Mouse (Mus musculus) neural tube, embryonic 12.5 days (tissue): ENCODE measurements around the gene Slc25a27. TPM values are rescaled to one million over a fixed set of nuclear protein-coding genes. Genes with fewer than 3 reads are reported as not detected.
A peak's percentile ranks its signal among the peaks of the same experiment; 100 is the strongest.

Source experiments
- ATAC-seq: fragments of 200-750 bp; cut with Nextera tagmentation; 2 replicates; pipeline ENCODE4 v1.8.0; 2017; ENCODE audit warnings: low read depth, mild to moderate bottlenecking, moderate TSS enrichment, moderate library complexity; ENCODE audit not compliant: low FRiP score
- H3K27ac ChIP-seq: fragments of 300-500 bp; sonication (generic); 2 replicates; pipeline ENCODE4 v1.5.1; 2016
- H3K27me3 ChIP-seq: fragments of 300-500 bp; sonication (generic); replicated peaks from 2 replicates; pipeline ENCODE4 v1.6.1; 2016; ENCODE audit warnings: mild to moderate bottlenecking
- H3K36me3 ChIP-seq: fragments of 300-500 bp; sonication (generic); 2 replicates; pipeline ENCODE4 v1.6.1; 2016; ENCODE audit warnings: mild to moderate bottlenecking
- H3K4me1 ChIP-seq: fragments of 300-500 bp; sonication (generic); 2 replicates; pipeline ENCODE4 v1.6.1; 2016
- H3K4me2 ChIP-seq: fragments of 300-500 bp; sonication (generic); replicated peaks from 2 replicates; pipeline ENCODE4 v1.6.1; 2016; ENCODE audit warnings: mild to moderate bottlenecking
- H3K4me3 ChIP-seq: fragments of 300-500 bp; sonication (generic); 2 replicates; pipeline ENCODE4 v1.5.1; 2016
- H3K9ac ChIP-seq: fragments of 300-500 bp; sonication (generic); 2 replicates; pipeline ENCODE4 v1.6.1; 2016; ENCODE audit warnings: mild to moderate bottlenecking
- H3K9me3 ChIP-seq: fragments of 300-500 bp; sonication (generic); 2 replicates; pipeline ENCODE4 v1.6.1; 2016; ENCODE audit warnings: mild to moderate bottlenecking
- WGBS: fragments of 180-500 bp; shearing (Covaris S2); methylation state at CpG from one replicate; pipeline ENCODE4 v1.1.7; 2016; 5-methylcytosine and 5-hydroxymethylcytosine counted together
- polyA plus RNA-seq: library from polyadenylated mRNA; unstranded; fragments of >200 nt; fragmentation: Nextera tagmentation; extraction: Ambion mirVana; gene quantifications from 2 replicates; pipeline ENCODE4 v1.2.1, GENCODE M21; 2016

The Slc25a27 gene
- polyA plus RNA-seq, 1 experiment from 2014 or later, result 88.3 TPM

GRCm38 (mm10) chr17:43684086-43684485 lies 17.1 kb upstream of the Slc25a27 start:
- no peak for ATAC-seq
- Histone ChIP-seq H3K36me3 (0 out of 2 replicates have a peak, but pooled peaks cover 5% of the 10 kb centered on the region), H3K9me3 (no peaks in the 10 kb centered on the region), H3K27me3 (no peaks in the 10 kb centered on the region), H3K4me1 (no peaks in the 10 kb centered on the region), H3K4me2 (no peak overlapping the region), H3K27ac (no peak overlapping the region), H3K9ac (no peak overlapping the region), H3K4me3 (no peak overlapping the region)
- 88% methylated on average over 7 of the region's 7 CpGs for WGBS

GRCm38 (mm10) chr17:43677317-43677716 lies 10.3 kb upstream of the Slc25a27 start:
- 80% methylated on average over 1 of the region's 1 CpGs for WGBS

GRCm38 (mm10) chr17:43676241-43676640 lies 9.2 kb upstream of the Slc25a27 start:
- 86% methylated on average over 1 of the region's 1 CpGs for WGBS
- H3K36me3 ChIP-seq, result no peaks in the 10 kb centered on the region

More at GRCm38 (mm10) chr17:43677317-43677716, 10.3 kb upstream of the Slc25a27 start:
- H3K4me1 ChIP-seq, result no peaks in the 10 kb centered on the region
- H3K9me3 ChIP-seq, result no peaks in the 10 kb centered on the region
- ATAC-seq, result no peak
- H3K27me3 ChIP-seq, result no peaks in the 10 kb centered on the region
- H3K9ac ChIP-seq, result no peak overlapping the region
- H3K36me3 ChIP-seq, result no peaks in the 10 kb centered on the region
- H3K4me3 ChIP-seq, result no peak overlapping the region
- no peak overlapping the region for H3K27ac ChIP-seq
- H3K4me2 ChIP-seq, result no peak overlapping the region

GRCm38 (mm10) chr17:43675228-43675627 lies 8.2 kb upstream of the Slc25a27 start:
- no peak for ATAC-seq
- Histone ChIP-seq H3K9ac (no peak overlapping the region), H3K36me3 (no peaks in the 10 kb centered on the region), H3K27ac (no peak overlapping the region), H3K4me2 (no peak overlapping the region), H3K9me3 (no peaks in the 10 kb centered on the region), H3K4me1 (no peaks in the 10 kb centered on the region), H3K4me3 (no peak overlapping the region), H3K27me3 (no peaks in the 10 kb centered on the region)
- 78% methylated on average over 1 of the region's 1 CpGs for WGBS

More at GRCm38 (mm10) chr17:43676241-43676640, 9.2 kb upstream of the Slc25a27 start:
- no peaks in the 10 kb centered on the region for H3K27me3 ChIP-seq
- H3K27ac ChIP-seq, result no peak overlapping the region
- H3K4me2 ChIP-seq, result no peak overlapping the region
- no peak overlapping the region for H3K9ac ChIP-seq
- no peaks in the 10 kb centered on the region for H3K9me3 ChIP-seq
- no peak for ATAC-seq
- H3K4me1 ChIP-seq, result no peaks in the 10 kb centered on the region
- H3K4me3 ChIP-seq, result no peak overlapping the region

- no peak for ATAC-seq
- WGBS, result 92% methylated on average over 4 of the region's 4 CpGs
Measured at GRCm38 (mm10) chr17:43671907-43672306, 4.9 kb upstream of the Slc25a27 start.

GRCm38 (mm10) chr17:43669145-43669695 lies 2.2 kb upstream of the Slc25a27 start:
- no peaks in the 10 kb centered on the region for H3K36me3 ChIP-seq
- no peak overlapping the region for H3K9ac ChIP-seq
- peak overlapping the region; percentile 82 for H3K4me2 ChIP-seq
- H3K4me1 ChIP-seq, result peaks cover 16% of the 10 kb centered on the region
- no peak for ATAC-seq
- H3K27me3 ChIP-seq, result no peaks in the 10 kb centered on the region
- WGBS, result 80% methylated on average over 6 of the region's 6 CpGs
- H3K27ac ChIP-seq, result no peak overlapping the region
- no peaks in the 10 kb centered on the region for H3K9me3 ChIP-seq
- no peak overlapping the region for H3K4me3 ChIP-seq

More at GRCm38 (mm10) chr17:43671907-43672306, 4.9 kb upstream of the Slc25a27 start:
- Histone ChIP-seq H3K9me3 (no peaks in the 10 kb centered on the region), H3K9ac (no peak overlapping the region), H3K4me1 (no peaks in the 10 kb centered on the region), H3K27ac (no peak overlapping the region), H3K27me3 (no peaks in the 10 kb centered on the region), H3K4me2 (no peak overlapping the region), H3K4me3 (no peak overlapping the region), H3K36me3 (no peaks in the 10 kb centered on the region)

GRCm38 (mm10) chr17:43667290-43667843 lies 353 bp upstream of the Slc25a27 start, which contains the start of gene Cyp39a1:
Cyp39a1 (plus strand) TSS chr17:43667425.
- Histone ChIP-seq H3K4me2 (peak within 1 kb of the TSS; percentile 82), H3K27me3 (no peaks in the 10 kb centered on the region), H3K36me3 (peaks cover 10% of the 10 kb centered on the region; the same call in 1 of the 2 replicates), H3K4me3 (peak within 1 kb of the TSS; percentile 86), H3K9me3 (no peaks in the 10 kb centered on the region), H3K4me1 (peaks cover 16% of the 10 kb centered on the region), H3K27ac (no peak within 1 kb of the TSS), H3K9ac (peak within 1 kb of the TSS; percentile 85)
- WGBS, result under 1% methylated on average over 17 of the region's 17 CpGs
- ATAC-seq, result no peak

GRCm38 (mm10) chr17:43651314-43652046 lies 15.5 kb downstream of the Slc25a27 start:
- Histone ChIP-seq H3K4me1 (no peaks in the 10 kb centered on the region), H3K27me3 (no peaks in the 10 kb centered on the region), H3K9ac (no peak overlapping the region), H3K36me3 (peaks cover 38% of the 10 kb centered on the region), H3K4me3 (no peak overlapping the region), H3K27ac (no peak overlapping the region), H3K9me3 (no peaks in the 10 kb centered on the region), H3K4me2 (no peak overlapping the region)
- WGBS, result 69% methylated on average over 14 of the region's 14 CpGs
- ATAC-seq, result no peak

GRCm38 (mm10) chr17:43649641-43650436 lies 17.2 kb downstream of the Slc25a27 start:
- 83% methylated on average over 10 of the region's 10 CpGs for WGBS
- ATAC-seq, result no peak
- H3K27ac ChIP-seq, result no peak overlapping the region
- no peaks in the 10 kb centered on the region for H3K27me3 ChIP-seq
- H3K4me2 ChIP-seq, result no peak overlapping the region
- H3K9me3 ChIP-seq, result no peaks in the 10 kb centered on the region
- H3K36me3 ChIP-seq, result peaks cover 49% of the 10 kb centered on the region
- H3K4me1 ChIP-seq, result no peaks in the 10 kb centered on the region
- no peak overlapping the region for H3K9ac ChIP-seq
- H3K4me3 ChIP-seq, result no peak overlapping the region

- H3K4me1 ChIP-seq, result no peaks in the 10 kb centered on the region
- no peak overlapping the region for H3K4me3 ChIP-seq
- no peaks in the 10 kb centered on the region for H3K9me3 ChIP-seq
- WGBS, result 44% methylated on average over 5 of the region's 5 CpGs
- H3K36me3 ChIP-seq, result peaks cover 55% of the 10 kb centered on the region
- H3K4me2 ChIP-seq, result no peak overlapping the region
- no peak overlapping the region for H3K27ac ChIP-seq
- 0 out of 2 replicates have a peak, but pooled peaks have one; percentile 31 for ATAC-seq
- H3K9ac ChIP-seq, result no peak overlapping the region
- no peaks in the 10 kb centered on the region for H3K27me3 ChIP-seq
Measured at GRCm38 (mm10) chr17:43646925-43647324, 20.1 kb downstream of the Slc25a27 start.

- no peak overlapping the region for H3K27ac ChIP-seq
- ATAC-seq, result no peak
- no peak overlapping the region for H3K4me3 ChIP-seq
- H3K4me1 ChIP-seq, result no peaks in the 10 kb centered on the region
- WGBS, result 93% methylated on average over 3 of the region's 3 CpGs
- H3K9ac ChIP-seq, result no peak overlapping the region
- H3K9me3 ChIP-seq, result no peaks in the 10 kb centered on the region
- H3K36me3 ChIP-seq, result peaks cover 44% of the 10 kb centered on the region
- H3K4me2 ChIP-seq, result no peak overlapping the region
- no peaks in the 10 kb centered on the region for H3K27me3 ChIP-seq
Measured at GRCm38 (mm10) chr17:43645136-43645535, 21.9 kb downstream of the Slc25a27 start.

- no peaks in the 10 kb centered on the region for H3K4me1 ChIP-seq
- H3K4me3 ChIP-seq, result no peak overlapping the region
- WGBS, result 89% methylated on average over 7 of the region's 7 CpGs
- H3K36me3 ChIP-seq, result peaks cover 42% of the 10 kb centered on the region
- H3K4me2 ChIP-seq, result no peak overlapping the region
- no peak overlapping the region for H3K9ac ChIP-seq
- no peaks in the 10 kb centered on the region for H3K9me3 ChIP-seq
- ATAC-seq, result no peak
- no peak overlapping the region for H3K27ac ChIP-seq
- no peaks in the 10 kb centered on the region for H3K27me3 ChIP-seq
Measured at GRCm38 (mm10) chr17:43644375-43644774, 22.6 kb downstream of the Slc25a27 start.
